11 mouse cellular contexts compared by ENCODE assay signal in genomic region chr11:116498596-116498995, GRCm38 (mm10). TPM values are rescaled to one million over a fixed set of nuclear protein-coding genes. Genes with fewer than 3 reads are reported as not detected.
DNase-seq lines count a peak whose midpoint lies in the region; ATAC-seq and TF ChIP-seq lines count a peak whose summit lies in the region.
"Had no signal": no experiment of that assay in that cellular context is flagged by ENCODE, and none has a peak within 500 bp of the region (broad histone marks: within the 10 kb centered on the region; RNA-seq: fewer than 3 reads in every experiment).

No protein-coding gene starts in this region.

- H3K4me2 ChIP-seq in hindbrain, embryonic 13.5 days: peak overlapping the region; percentile 44

- H3K36me3 ChIP-seq in testis, adult 2 months (ENCODE audit: control insufficient read depth, insufficient read depth, low read length): no peaks in the 10 kb centered on the region
- H3K36me3 ChIP-seq in hindbrain, embryonic 13.5 days: no peaks in the 10 kb centered on the region
- no peaks in the 10 kb centered on the region for H3K36me3 ChIP-seq in midbrain, embryonic 10.5 days

- DNase-seq in testis, postnatal 14 days (ENCODE audit: low spot score): no peak
- DNase-seq in midbrain, embryonic 10.5 days (ENCODE audit: low spot score): no peak
- DNase-seq in layer of hippocampus, adult 11-12 months (ENCODE audit: low spot score): no peak
- DNase-seq in left cerebral cortex, postnatal 25 days (ENCODE audit: low spot score in 2 of 2): no peak
- no peak for DNase-seq in gastrocnemius, adult 8-10 months (ENCODE audit: low spot score in 2 of 2)
- DNase-seq: cerebellum, adult 9-11 months; heart, postnatal 14 days; lung, postnatal 10 days; retina, postnatal 1 day had no signal

- H3K27me3 ChIP-seq in testis, adult 2 months (ENCODE audit: control insufficient read depth, insufficient read depth, low read length): no peaks in the 10 kb centered on the region
- H3K27me3 ChIP-seq in hindbrain, embryonic 13.5 days: no peaks in the 10 kb centered on the region
- no peaks in the 10 kb centered on the region for H3K27me3 ChIP-seq in midbrain, embryonic 10.5 days (ENCODE audit: low read depth, poor library complexity, severe bottlenecking)

- H3K27ac ChIP-seq in testis, adult 2 months (ENCODE audit: control insufficient read depth, insufficient read depth, low read depth, low read length): no peak overlapping the region
- H3K27ac ChIP-seq in hindbrain, embryonic 13.5 days: no peak overlapping the region
- no peak overlapping the region; the same call in 1 of the 2 replicates for H3K27ac ChIP-seq in midbrain, embryonic 10.5 days (replicated peaks)

- intact Hi-C loops in left cerebral cortex, postnatal 25 days (cut with DNase I): loop anchor here (5.0 kb wide), 1 partner anchor 129 kb away; the partner anchor contains the start of gene Rhbdf2

- no peaks in the 10 kb centered on the region for H3K9me3 ChIP-seq in hindbrain, embryonic 13.5 days
- H3K9me3 ChIP-seq in midbrain, embryonic 10.5 days (replicated peaks): no peaks in the 10 kb centered on the region

- peaks cover 3% of the 10 kb centered on the region; the same call in 1 of the 2 replicates for H3K4me1 ChIP-seq in testis, adult 2 months (ENCODE audit: control insufficient read depth, insufficient read depth, low read length)
- H3K4me1 ChIP-seq in hindbrain, embryonic 13.5 days (replicated peaks): peaks cover 24% of the 10 kb centered on the region
- H3K4me1 ChIP-seq in midbrain, embryonic 10.5 days: peaks cover 25% of the 10 kb centered on the region

- peak overlapping the region; percentile 20; the same call in 1 of the 2 replicates for H3K4me3 ChIP-seq in testis, adult 2 months (ENCODE audit: control insufficient read depth, low read depth, low read length)
- H3K4me3 ChIP-seq in hindbrain, embryonic 13.5 days: peak overlapping the region; percentile 23
- H3K4me3 ChIP-seq in midbrain, embryonic 10.5 days: peak overlapping the region; percentile 33

- 0 out of 2 replicates have a peak overlapping the region, but pooled peaks have one; percentile 29 for H3K9ac ChIP-seq in hindbrain, embryonic 13.5 days

- TF ChIP-seq POLR2A in testis, adult 2 months (IDR thresholded peaks at IDR 0.05; ENCODE audit: control insufficient read depth, low read depth, low read length): no peak

- no peak for ATAC-seq in hindbrain, embryonic 13.5 days (ENCODE audit: low FRiP score)

- 38% methylated on average over 34 of the region's 34 CpGs for WGBS in hindbrain, embryonic 13.5 days
- WGBS in midbrain, embryonic 10.5 days: 21% methylated on average over 34 of the region's 34 CpGs

- no peak for TF ChIP-seq CTCF in testis, adult 2 months (IDR thresholded peaks at IDR 0.05; ENCODE audit: control insufficient read depth, insufficient read depth, insufficient replicate concordance, low read depth, low read length)

RNA-seq across cellular contexts. Expression of gene Prpsap1, which starts 4.6 kb away (rescaled TPM):
- polyA plus RNA-seq in testis, adult 2 months (2012; rRNA removed): 58.2 and 59.0 TPM in 2 replicates
- polyA plus RNA-seq in hindbrain, embryonic 13.5 days (2015; fragmentation: Nextera tagmentation; extraction: Ambion mirVana): 171 and 178 TPM in 2 replicates
- polyA plus RNA-seq in midbrain, embryonic 10.5 days (2016; fragmentation: Nextera tagmentation; extraction: Ambion mirVana): 224 and 227 TPM in 2 replicates
- total RNA-seq in left cerebral cortex, postnatal 25 days (2021): 10 to 100 TPM; 65.7 to 76.2 TPM
- total RNA-seq in gastrocnemius, adult 8-10 months (2022): 10 to 100 TPM; 10.4 to 12.7 (median 11.5) TPM

RNA-seq across cellular contexts. Expression of gene Sphk1, which starts 32.1 kb away (rescaled TPM):
- 3.3 and 4.2 TPM in 2 replicates for polyA plus RNA-seq in testis, adult 2 months (2012; rRNA removed)
- 3.1 and 3.3 TPM in 2 replicates for polyA plus RNA-seq in hindbrain, embryonic 13.5 days (2015; fragmentation: Nextera tagmentation; extraction: Ambion mirVana)
- 6.4 and 9.4 TPM in 2 replicates for polyA plus RNA-seq in midbrain, embryonic 10.5 days (2016; fragmentation: Nextera tagmentation; extraction: Ambion mirVana)
- total RNA-seq in left cerebral cortex, postnatal 25 days (2021): 1 to 10 TPM; 4.9 to 5.5 TPM
- total RNA-seq in gastrocnemius, adult 8-10 months (2022): under 1 TPM; 0.15 to 0.75 (median 0.51) TPM

RNA-seq across cellular contexts. Expression of gene Qrich2, which starts 32.6 kb away (rescaled TPM):
- 469 and 538 TPM in 2 replicates for polyA plus RNA-seq in testis, adult 2 months (2012; rRNA removed)
- polyA plus RNA-seq in hindbrain, embryonic 13.5 days (2015; fragmentation: Nextera tagmentation; extraction: Ambion mirVana): 0.19 and 0.42 TPM in 2 replicates
- 0.10 and 0.21 TPM in 2 replicates for polyA plus RNA-seq in midbrain, embryonic 10.5 days (2016; fragmentation: Nextera tagmentation; extraction: Ambion mirVana)
- not detected for total RNA-seq in left cerebral cortex, postnatal 25 days (2021)
- total RNA-seq in gastrocnemius, adult 8-10 months (2022): not detected
- total RNA-seq: heart, postnatal 14 days had no signal

Comparison
In these comparisons a context has a peak if more than half of its experiments do, and no peak if none do; other contexts are left out.
1. RNA of gene Qrich2, which starts 32.6 kb away (polyA plus RNA-seq): 469 to 538 TPM in testis, adult 2 months; 0.19 to 0.42 TPM in hindbrain, embryonic 13.5 days and 0.10 to 0.21 TPM in midbrain, embryonic 10.5 days; every median in the first group is over 100 times any median in the second.
2. Peak in every context shown above with its lines, with median percentiles within 50 percentile points of each other: H3K4me3 ChIP-seq.